Mouse (Mus musculus): Measurements from ENCODE around the gene Gm49366. TPM values are rescaled to one million over a fixed set of nuclear protein-coding genes. Genes with fewer than 3 reads are reported as not detected.
A peak's percentile ranks its signal among the peaks of the same experiment; 100 is the strongest.
"Not testable (repeated sequence)": the region's sequence is repeated elsewhere in the genome, so short reads cannot be mapped to it uniquely, and the experiment has no call there.

Gm49366 gene
- polyA plus RNA-seq, 1 experiment, result not detected

- DNase-seq (ENCODE audit: low spot score), result no peak
Observed at GRCm38 (mm10) chr12:84083842-84084241, 45.1 kb downstream of the Gm49366 start.

- DNase-seq (ENCODE audit: low spot score), result no peak
Observed at GRCm38 (mm10) chr12:84084581-84084980, 45.8 kb downstream of the Gm49366 start.

- DNase-seq (ENCODE audit: low spot score), result not testable (repeated sequence)
Observed at GRCm38 (mm10) chr12:84094666-84095065, 55.9 kb downstream of the Gm49366 start.

- DNase-seq (ENCODE audit: low spot score), result no peak
Observed at GRCm38 (mm10) chr12:84099605-84100004, 60.9 kb downstream of the Gm49366 start.

GRCm38 (mm10) chr12:84100071-84100470, 61.3 kb downstream of the Gm49366 start:
- DNase-seq (ENCODE audit: low spot score), result no peak

GRCm38 (mm10) chr12:84100604-84101492, 62.1 kb downstream of the Gm49366 start, which contains the start of gene Acot6:
Acot6 (plus strand) TSS chr12:84100654.
- DNase-seq (ENCODE audit: low spot score), result peak; percentile 40

- DNase-seq (ENCODE audit: low spot score), result no peak
Observed at GRCm38 (mm10) chr12:84101493-84101845, 62.7 kb downstream of the Gm49366 start.

GRCm38 (mm10) chr12:84107012-84107411, 68.3 kb downstream of the Gm49366 start:
- no peak for DNase-seq (ENCODE audit: low spot score)

- no peak for DNase-seq (ENCODE audit: low spot score)
Observed at GRCm38 (mm10) chr12:84107692-84108091, 69.0 kb downstream of the Gm49366 start.

Other genes with a start within 250 kb of the Gm49366 start
- 50.7 and 59.7 TPM in 2 replicates for gene Numb, start 117.0 kb upstream of the Gm49366 start, polyA plus RNA-seq (2012; rRNA removed)
- 8.6 and 9.2 TPM in 2 replicates for gene Riox1, start 88.3 kb upstream of the Gm49366 start, polyA plus RNA-seq (2012; rRNA removed)
- gene Heatr4, start 54.1 kb upstream of the Gm49366 start, polyA plus RNA-seq (2012; rRNA removed), result not detected in 2 replicates
- 13.2 and 13.8 TPM in 2 replicates for gene Acot2, start 51.1 kb upstream of the Gm49366 start, polyA plus RNA-seq (2012; rRNA removed)
- 32.9 and 36.7 TPM in 2 replicates for gene Acot1, start 29.4 kb upstream of the Gm49366 start, polyA plus RNA-seq (2012; rRNA removed)
- 0.72 and 0.74 TPM in 2 replicates for gene Acot4, start 556 bp upstream of the Gm49366 start, polyA plus RNA-seq (2012; rRNA removed)
- gene Acot3, start 13.2 kb downstream of the Gm49366 start, polyA plus RNA-seq (2012; rRNA removed), result not detected in 2 replicates
- gene Acot5, start 30.4 kb downstream of the Gm49366 start, polyA plus RNA-seq (2012; rRNA removed), result 0.06 and 0.15 TPM in 2 replicates
- gene Acot6, start 61.7 kb downstream of the Gm49366 start, polyA plus RNA-seq (2012; rRNA removed), result 5.2 and 5.6 TPM in 2 replicates
- gene Dnal1, start 75.4 kb downstream of the Gm49366 start, polyA plus RNA-seq (2012; rRNA removed), result 7.7 and 10.0 TPM in 2 replicates
- 0.19 and 0.34 TPM in 2 replicates for gene Pnma1, start 109.6 kb downstream of the Gm49366 start, polyA plus RNA-seq (2012; rRNA removed)
- 11.9 and 16.0 TPM in 2 replicates for gene Elmsan1, start 179.9 kb downstream of the Gm49366 start, polyA plus RNA-seq (2012; rRNA removed)
- 33.6 and 38.6 TPM in 2 replicates for gene Ptgr2, start 246.3 kb downstream of the Gm49366 start, polyA plus RNA-seq (2012; rRNA removed)